Mouse (Mus musculus) forebrain, embryonic 11.5 days (tissue): ENCODE measurements around the gene Leprot. TPM values are rescaled to one million over a fixed set of nuclear protein-coding genes. Genes with fewer than 3 reads are reported as not detected.

Source experiments
- ATAC-seq: fragments of 200-750 bp; cut with Nextera tagmentation; replicated peaks from 2 replicates; pipeline ENCODE4 v1.8.0; 2017; ENCODE audit warnings: moderate TSS enrichment; ENCODE audit not compliant: low FRiP score
- DNase-seq: peaks from one replicate; pipeline ENCODE4 v3.0.0-alpha.2; 2017; ENCODE audit warnings: low spot score
- H3K27ac ChIP-seq: fragments of 300-500 bp; sonication (generic); 2 replicates; pipeline ENCODE4 v1.5.1; 2014; ENCODE audit warnings: low read depth, low read length
- H3K27me3 ChIP-seq: fragments of 300-500 bp; sonication (generic); 2 replicates; pipeline ENCODE4 v1.6.1; 2014; ENCODE audit warnings: mild to moderate bottlenecking, low read length, mixed read lengths; ENCODE audit not compliant: control insufficient read depth, insufficient read depth
- H3K36me3 ChIP-seq: fragments of 300-500 bp; sonication (generic); 2 replicates; pipeline ENCODE4 v1.6.1; 2014; ENCODE audit warnings: mild to moderate bottlenecking, low read length, moderate library complexity, mixed read lengths; ENCODE audit not compliant: control insufficient read depth, insufficient read depth
- H3K4me1 ChIP-seq: fragments of 300-500 bp; sonication (generic); replicated peaks from 2 replicates; pipeline ENCODE4 v1.6.1; 2014; ENCODE audit warnings: low read length, mixed read lengths; ENCODE audit not compliant: control insufficient read depth, insufficient read depth
- H3K4me2 ChIP-seq: fragments of 300-500 bp; sonication (generic); 2 replicates; pipeline ENCODE4 v1.6.1; 2014; ENCODE audit warnings: low read depth, mild to moderate bottlenecking, low read length, moderate library complexity, mixed read lengths; ENCODE audit not compliant: severe bottlenecking
- H3K4me3 ChIP-seq: fragments of 300-500 bp; sonication (generic); 2 replicates; pipeline ENCODE4 v1.5.1; 2014; ENCODE audit warnings: low read depth, low read length
- H3K9ac ChIP-seq: fragments of 300-500 bp; sonication (generic); 2 replicates; pipeline ENCODE4 v1.6.1; 2014; ENCODE audit warnings: low read length
- H3K9me3 ChIP-seq: fragments of 300-500 bp; sonication (generic); 2 replicates; pipeline ENCODE4 v1.6.1; 2016; ENCODE audit warnings: low read length, mixed read lengths; ENCODE audit not compliant: control insufficient read depth
- WGBS: fragments of 180-500 bp; shearing (Covaris S2); extraction: QIAGEN DNeasy Blood & Tissue Kit; methylation state at CpG from one replicate; pipeline ENCODE4 v1.1.7; 2014; 5-methylcytosine and 5-hydroxymethylcytosine counted together
- polyA plus RNA-seq: library from polyadenylated mRNA; unstranded; fragments of >200 nt; fragmentation: Nextera tagmentation; extraction: Ambion mirVana; gene quantifications from 2 replicates; pipeline ENCODE4 v1.2.1, GENCODE M21; 2014

The Leprot gene
- polyA plus RNA-seq, 1 experiment from 2014 or later, result 60.2 TPM

DNA sequence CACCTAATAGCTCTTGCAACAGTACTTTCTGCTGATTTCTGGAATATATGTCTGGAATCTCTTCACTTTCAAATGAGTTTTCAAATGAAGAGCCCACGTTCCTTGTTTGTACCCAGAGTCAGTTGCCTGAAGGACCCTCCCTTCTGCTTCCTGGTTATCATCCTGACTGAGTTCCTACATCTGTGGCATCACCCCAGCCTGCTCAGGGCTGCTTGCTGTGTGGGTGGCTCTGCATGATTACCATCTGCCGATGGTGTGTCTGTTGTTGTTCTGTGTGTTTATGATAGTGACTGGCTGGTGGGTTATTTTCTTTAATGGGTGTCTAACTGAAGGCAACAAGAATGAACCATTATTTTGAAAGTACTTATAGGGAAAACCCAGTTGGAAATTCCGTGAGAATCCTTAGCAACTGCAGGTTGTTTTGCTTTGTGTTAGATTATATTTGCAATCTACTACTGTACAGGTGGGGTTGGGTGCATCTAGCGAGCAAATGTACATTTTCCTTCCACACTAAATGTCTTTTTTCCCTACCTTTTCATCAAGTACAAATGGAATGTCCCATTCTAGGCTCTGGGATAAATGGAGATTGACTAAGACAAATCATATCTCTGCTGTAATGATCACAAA lies 7.4 kb downstream of the Leprot start:
- DNase-seq (no peak), ATAC-seq (no peak)
- no peaks in the 10 kb centered on the region for H3K27me3 ChIP-seq
- H3K4me1 ChIP-seq, result no peaks in the 10 kb centered on the region
- H3K9me3 ChIP-seq, result no peaks in the 10 kb centered on the region
- 89% methylated on average over 4 of the region's 4 CpGs for WGBS
- no peak overlapping the region for H3K4me2 ChIP-seq
- H3K9ac ChIP-seq, result no peak overlapping the region
- no peaks in the 10 kb centered on the region for H3K36me3 ChIP-seq
- H3K4me3 ChIP-seq, result no peak overlapping the region
- H3K27ac ChIP-seq, result no peak overlapping the region

DNA sequence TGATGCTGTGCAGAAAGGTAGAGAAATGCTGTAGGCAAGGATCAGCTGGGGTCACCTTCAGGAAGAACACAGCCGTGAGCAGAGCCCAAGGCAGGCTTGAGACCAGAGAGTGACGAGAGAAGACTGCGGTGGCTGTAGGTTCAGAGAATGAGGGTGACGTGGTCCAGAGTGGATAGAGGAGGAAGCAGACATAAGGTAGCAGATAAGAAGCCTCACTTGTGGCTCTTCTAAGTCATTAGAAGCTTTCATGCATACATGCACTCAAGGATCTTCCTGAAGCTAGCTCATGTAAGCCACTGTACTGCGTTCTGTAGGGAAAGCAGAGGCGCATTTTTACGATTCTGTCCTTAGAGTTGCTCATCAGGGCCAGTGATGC lies 7.9 kb downstream of the Leprot start:
- H3K27ac ChIP-seq, result no peak overlapping the region
- H3K36me3 ChIP-seq, result 0 out of 2 replicates have a peak, but pooled peaks cover under 1% of the 10 kb centered on the region
- DNase-seq (no peak), ATAC-seq (no peak)
- H3K27me3 ChIP-seq, result no peaks in the 10 kb centered on the region
- no peak overlapping the region for H3K4me2 ChIP-seq
- H3K4me1 ChIP-seq, result no peaks in the 10 kb centered on the region
- H3K9me3 ChIP-seq, result no peaks in the 10 kb centered on the region
- WGBS, result 92% methylated on average over 7 of the region's 7 CpGs
- H3K9ac ChIP-seq, result no peak overlapping the region
- no peak overlapping the region for H3K4me3 ChIP-seq

DNA sequence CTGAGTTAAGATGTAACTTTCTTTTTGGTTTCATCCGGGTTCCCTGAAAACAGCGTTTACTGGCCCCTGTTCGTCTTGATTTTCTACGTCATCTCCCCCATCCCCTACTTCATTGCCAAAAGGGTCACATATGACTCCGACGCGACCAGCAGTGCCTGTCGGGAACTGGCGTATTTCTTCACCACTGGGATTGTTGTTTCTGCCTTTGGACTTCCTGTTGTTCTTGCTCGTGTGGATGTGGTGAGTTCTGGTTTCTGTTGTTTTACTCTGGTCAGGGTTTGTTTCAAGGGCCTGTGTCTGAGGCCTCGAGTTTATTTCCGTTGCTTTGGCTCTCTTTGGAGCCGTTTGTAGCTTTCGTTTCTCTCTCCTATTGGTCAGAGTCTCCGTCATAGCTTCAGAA lies 8.5 kb downstream of the Leprot start:
- no peak overlapping the region for H3K9ac ChIP-seq
- no peak overlapping the region for H3K27ac ChIP-seq
- DNase-seq, result no peak
- H3K27me3 ChIP-seq, result no peaks in the 10 kb centered on the region
- peaks cover 4% of the 10 kb centered on the region; the same call in 1 of the 2 replicates for H3K36me3 ChIP-seq
- H3K4me1 ChIP-seq, result no peaks in the 10 kb centered on the region
- H3K9me3 ChIP-seq, result no peaks in the 10 kb centered on the region
- no peak overlapping the region for H3K4me2 ChIP-seq
- 91% methylated on average over 15 of the region's 15 CpGs for WGBS
- no peak overlapping the region for H3K4me3 ChIP-seq
- ATAC-seq, result no peak

DNA sequence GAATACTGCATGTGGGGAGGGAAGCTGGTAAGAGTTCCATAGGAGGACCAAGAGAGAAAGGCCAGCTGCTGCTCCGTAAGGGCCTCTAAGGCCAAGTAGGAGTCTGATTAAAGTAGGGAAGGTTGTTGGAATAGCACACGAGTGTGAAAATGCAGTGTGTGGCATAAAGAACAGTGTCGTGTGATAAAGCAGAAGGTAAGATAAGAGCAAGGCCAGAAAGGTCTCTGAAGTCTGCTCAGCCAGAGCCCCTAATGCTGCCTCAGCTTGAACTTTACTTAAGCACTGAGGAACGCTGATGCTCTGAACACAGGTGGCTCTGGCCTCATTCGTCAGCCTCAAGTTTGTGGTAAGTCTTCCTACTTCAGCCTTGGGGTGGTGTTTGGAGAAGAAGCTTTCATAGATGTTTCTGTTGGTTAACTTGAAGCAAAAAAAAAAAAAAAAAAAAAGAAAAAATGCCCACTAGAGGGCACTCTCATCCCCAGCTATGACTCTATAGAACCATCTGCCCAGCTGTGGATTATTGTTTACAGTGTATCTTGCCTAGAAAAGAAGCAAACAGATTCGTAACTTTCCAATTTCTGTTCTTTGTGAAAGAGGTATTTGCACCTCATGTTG lies 9.5 kb downstream of the Leprot start:
- ATAC-seq, result no peak
- H3K4me1 ChIP-seq, result no peaks in the 10 kb centered on the region
- no peak overlapping the region for H3K27ac ChIP-seq
- no peak overlapping the region for H3K4me2 ChIP-seq
- WGBS, result 61% methylated on average over 6 of the region's 6 CpGs
- no peak overlapping the region for H3K9ac ChIP-seq
- H3K4me3 ChIP-seq, result no peak overlapping the region
- no peaks in the 10 kb centered on the region for H3K27me3 ChIP-seq
- H3K36me3 ChIP-seq, result peaks cover 4% of the 10 kb centered on the region; the same call in 1 of the 2 replicates
- H3K9me3 ChIP-seq, result no peaks in the 10 kb centered on the region
- no peak for DNase-seq

- Histone ChIP-seq H3K27ac (no peak overlapping the region), H3K9ac (no peak overlapping the region), H3K9me3 (peaks cover 4% of the 10 kb centered on the region; the same call in 1 of the 2 replicates), H3K4me2 (no peak overlapping the region), H3K36me3 (peaks cover 4% of the 10 kb centered on the region; the same call in 1 of the 2 replicates), H3K4me3 (no peak overlapping the region), H3K4me1 (no peaks in the 10 kb centered on the region), H3K27me3 (no peaks in the 10 kb centered on the region)
- DNase-seq (peak; percentile 75), ATAC-seq (peak; percentile 65; the same call in 1 of the 2 replicates)
- WGBS, result 70% methylated on average over 9 of the region's 9 CpGs
Observed at GRCm38 (mm10) chr4:101664160-101664750, 16.7 kb downstream of the Leprot start.

DNA sequence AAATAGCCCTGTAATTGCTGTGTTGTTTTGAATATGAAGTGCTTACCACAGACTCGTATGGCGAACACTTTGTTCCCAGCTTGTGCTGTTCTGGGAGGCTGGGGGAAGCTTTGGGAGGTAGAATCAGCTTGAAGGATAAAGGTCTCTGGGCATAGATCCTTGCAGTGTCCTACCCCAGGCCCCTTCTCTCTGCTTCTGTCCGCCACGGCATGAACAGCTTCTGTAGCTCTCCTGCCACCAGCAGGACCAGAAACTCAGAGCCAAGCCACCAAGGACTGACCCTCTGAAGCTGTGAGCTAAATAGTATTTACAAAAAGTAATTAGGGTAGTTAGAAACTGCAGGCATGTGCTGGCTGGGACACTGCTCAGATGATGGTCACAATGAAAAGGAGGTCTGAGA lies 17.2 kb downstream of the Leprot start:
- DNase-seq (no peak), ATAC-seq (no peak)
- Histone ChIP-seq H3K9ac (no peak overlapping the region), H3K9me3 (peaks cover 4% of the 10 kb centered on the region; the same call in 1 of the 2 replicates), H3K36me3 (peaks cover 4% of the 10 kb centered on the region; the same call in 1 of the 2 replicates), H3K27me3 (no peaks in the 10 kb centered on the region), H3K4me2 (no peak overlapping the region), H3K4me1 (no peaks in the 10 kb centered on the region), H3K4me3 (no peak overlapping the region), H3K27ac (no peak overlapping the region)
- 94% methylated on average over 4 of the region's 4 CpGs for WGBS

GRCm38 (mm10) chr4:101669161-101669560 lies 21.6 kb downstream of the Leprot start:
- DNase-seq, result no peak
- no peak overlapping the region for H3K4me3 ChIP-seq
- peaks cover 4% of the 10 kb centered on the region; the same call in 1 of the 2 replicates for H3K9me3 ChIP-seq
- no peaks in the 10 kb centered on the region for H3K4me1 ChIP-seq
- 64% methylated on average over 5 of the region's 5 CpGs for WGBS
- H3K4me2 ChIP-seq, result no peak overlapping the region
- H3K9ac ChIP-seq, result no peak overlapping the region
- H3K27ac ChIP-seq, result no peak overlapping the region
- H3K36me3 ChIP-seq, result no peaks in the 10 kb centered on the region
- ATAC-seq, result no peak
- no peaks in the 10 kb centered on the region for H3K27me3 ChIP-seq

DNA sequence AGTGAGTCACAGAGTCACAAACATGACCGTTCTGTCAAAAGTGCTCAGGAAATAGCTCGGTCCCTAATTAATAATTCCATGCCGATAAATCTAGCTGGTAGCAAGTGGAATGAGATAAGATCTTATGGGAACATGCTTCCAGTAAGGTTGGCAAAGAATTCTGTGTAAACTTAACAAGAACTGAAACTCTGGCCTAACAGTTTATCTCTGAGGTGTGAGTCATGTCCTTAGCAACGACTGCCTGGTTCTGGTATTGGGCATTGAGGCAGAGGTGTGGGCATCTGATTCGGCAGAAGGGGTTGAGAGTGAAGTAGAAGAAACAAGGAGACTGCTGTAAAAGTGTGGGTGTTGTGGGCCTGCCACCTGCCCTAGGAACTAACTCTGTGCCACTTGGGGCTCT lies 22.3 kb downstream of the Leprot start:
- no peak for DNase-seq
- H3K4me2 ChIP-seq, result no peak overlapping the region
- no peaks in the 10 kb centered on the region for H3K36me3 ChIP-seq
- H3K27me3 ChIP-seq, result no peaks in the 10 kb centered on the region
- H3K9ac ChIP-seq, result no peak overlapping the region
- H3K27ac ChIP-seq, result no peak overlapping the region
- ATAC-seq, result no peak
- H3K9me3 ChIP-seq, result peaks cover 4% of the 10 kb centered on the region; the same call in 1 of the 2 replicates
- no peak overlapping the region for H3K4me3 ChIP-seq
- 80% methylated on average over 5 of the region's 5 CpGs for WGBS
- no peaks in the 10 kb centered on the region for H3K4me1 ChIP-seq
